Mouse (Mus musculus): ENCODE results near the gene Zfp423.

The Zfp423 gene

GRCm38 (mm10) chr8:87952298-87952697, 7.1 kb downstream of the Zfp423 start:
- DNase-seq (ENCODE audit: low read depth, low spot score), result no peak

GRCm38 (mm10) chr8:87944225-87944934, 15.0 kb downstream of the Zfp423 start:
- no peak for DNase-seq (ENCODE audit: low read depth, low spot score)

- no peak for DNase-seq (ENCODE audit: low read depth, low spot score)
Observed at GRCm38 (mm10) chr8:87943651-87944091, 15.7 kb downstream of the Zfp423 start.

- DNase-seq (ENCODE audit: low read depth, low spot score), result no peak
Observed at GRCm38 (mm10) chr8:87940646-87941045, 18.7 kb downstream of the Zfp423 start.

- DNase-seq (ENCODE audit: low read depth, low spot score), result no peak
Observed at GRCm38 (mm10) chr8:87939308-87939936, 20.0 kb downstream of the Zfp423 start.

- DNase-seq (ENCODE audit: low read depth, low spot score), result peak; percentile 75
Observed at GRCm38 (mm10) chr8:87938351-87939232, 20.8 kb downstream of the Zfp423 start.

- DNase-seq (ENCODE audit: low read depth, low spot score), result no peak
Observed at GRCm38 (mm10) chr8:87937211-87937610, 22.2 kb downstream of the Zfp423 start.

- no peak for DNase-seq (ENCODE audit: low read depth, low spot score)
Observed at GRCm38 (mm10) chr8:87935088-87935680, 24.2 kb downstream of the Zfp423 start.

- no peak for DNase-seq (ENCODE audit: low read depth, low spot score)
Observed at GRCm38 (mm10) chr8:87934175-87934574, 25.2 kb downstream of the Zfp423 start.

- DNase-seq (ENCODE audit: low read depth, low spot score), result no peak
Observed at GRCm38 (mm10) chr8:87933752-87934151, 25.6 kb downstream of the Zfp423 start.

- DNase-seq (ENCODE audit: low read depth, low spot score), result no peak
Observed at GRCm38 (mm10) chr8:87928857-87929256, 30.5 kb downstream of the Zfp423 start.

- DNase-seq (ENCODE audit: low read depth, low spot score), result no peak
Observed at GRCm38 (mm10) chr8:87927034-87927830, 32.2 kb downstream of the Zfp423 start.

GRCm38 (mm10) chr8:87926098-87926890, 33.1 kb downstream of the Zfp423 start:
- DNase-seq (ENCODE audit: low read depth, low spot score), result no peak

GRCm38 (mm10) chr8:87922936-87923335, 36.5 kb downstream of the Zfp423 start:
- DNase-seq (ENCODE audit: low read depth, low spot score), result no peak

- DNase-seq (ENCODE audit: low read depth, low spot score), result no peak
Observed at GRCm38 (mm10) chr8:87922446-87922845, 36.9 kb downstream of the Zfp423 start.

GRCm38 (mm10) chr8:87918004-87918403, 41.4 kb downstream of the Zfp423 start:
- no peak for DNase-seq (ENCODE audit: low read depth, low spot score)

- no peak for DNase-seq (ENCODE audit: low read depth, low spot score)
Observed at GRCm38 (mm10) chr8:87915763-87916162, 43.6 kb downstream of the Zfp423 start.

- DNase-seq (ENCODE audit: low read depth, low spot score), result no peak
Observed at GRCm38 (mm10) chr8:87914247-87914967, 45.0 kb downstream of the Zfp423 start.

GRCm38 (mm10) chr8:87908940-87909339, 50.5 kb downstream of the Zfp423 start:
- DNase-seq (ENCODE audit: low read depth, low spot score), result no peak

- no peak for DNase-seq (ENCODE audit: low read depth, low spot score)
Observed at GRCm38 (mm10) chr8:87905404-87905803, 54.0 kb downstream of the Zfp423 start.
